Comparison of ENCODE assay signal across 14 mouse cellular contexts in the genomic region with DNA sequence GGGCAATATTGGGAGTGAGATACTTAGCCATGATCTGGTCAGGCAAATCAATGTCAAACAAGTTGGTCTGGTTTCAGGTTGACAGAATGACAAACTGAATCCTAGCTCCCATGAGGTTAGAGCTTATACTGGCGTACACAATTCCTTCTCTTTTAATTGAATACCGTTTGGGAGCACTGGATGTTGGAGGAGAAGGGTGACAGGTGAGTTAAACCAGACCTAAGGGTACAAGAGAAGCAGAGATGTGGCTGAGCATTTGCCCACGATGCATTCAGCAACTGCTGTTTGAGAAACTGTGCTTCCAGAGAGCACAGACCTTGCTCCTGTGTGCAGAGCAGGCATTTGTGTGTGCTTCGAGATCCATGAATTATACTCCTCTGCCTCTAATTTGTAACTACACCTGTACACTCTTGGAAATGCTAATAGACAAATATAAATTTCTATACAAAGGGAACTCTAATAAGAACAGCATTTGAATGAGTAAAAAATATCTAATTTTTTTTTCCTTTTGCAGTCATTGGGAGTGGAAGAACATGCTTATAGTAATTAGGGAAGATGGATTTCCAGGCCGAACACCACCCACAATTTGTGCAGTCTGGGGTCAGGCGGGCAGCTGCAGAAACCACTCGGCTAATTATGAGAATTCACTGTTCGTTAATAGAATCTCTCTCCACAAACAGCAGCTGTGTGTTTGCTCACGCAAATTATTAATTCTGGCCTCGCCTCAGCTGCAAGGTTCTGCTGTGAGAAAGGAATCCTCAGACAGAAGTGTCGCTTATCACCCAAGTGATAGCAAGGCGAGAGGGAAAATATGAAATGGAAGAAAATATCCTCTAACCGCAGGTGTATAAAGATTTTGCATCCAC.
DNase-seq lines count a peak whose midpoint lies in the region; ATAC-seq lines count a peak whose summit lies in the region.
"Had no signal": no experiment of that assay in that cellular context is flagged by ENCODE, and none has a peak within 500 bp of the region (broad histone marks: within the 10 kb centered on the region; RNA-seq: fewer than 3 reads in every experiment).

No protein-coding gene starts in this region.

- H3K9ac ChIP-seq in midbrain, embryonic 11.5 days (ENCODE audit: low read length): no peak overlapping the region
- no peak overlapping the region for H3K9ac ChIP-seq in forebrain, embryonic 13.5 days
- no peak overlapping the region for H3K9ac ChIP-seq in hindbrain, embryonic 16.5 days (ENCODE audit: low read depth, low read length)
- no peak overlapping the region for H3K9ac ChIP-seq in heart, embryonic 11.5 days (ENCODE audit: low read depth, low read length)
- H3K9ac ChIP-seq: heart, embryonic 15.5 days; liver, embryonic 15.5 days had no signal

- H3K9me3 ChIP-seq in midbrain, embryonic 11.5 days (ENCODE audit: control insufficient read depth, low read length): no peaks in the 10 kb centered on the region
- H3K9me3 ChIP-seq in midbrain, embryonic 10.5 days (replicated peaks): no peaks in the 10 kb centered on the region
- H3K9me3 ChIP-seq in forebrain, embryonic 13.5 days (replicated peaks): no peaks in the 10 kb centered on the region
- no peaks in the 10 kb centered on the region for H3K9me3 ChIP-seq in hindbrain, embryonic 16.5 days (ENCODE audit: control insufficient read depth, low read length)
- H3K9me3 ChIP-seq in heart, embryonic 11.5 days (replicated peaks; ENCODE audit: control insufficient read depth, low read length): no peaks in the 10 kb centered on the region
- H3K9me3 ChIP-seq: heart, embryonic 15.5 days; liver, embryonic 15.5 days had no signal

- H3K27ac ChIP-seq in midbrain, embryonic 11.5 days (ENCODE audit: low read depth, low read length): no peak overlapping the region; the same call in 1 of the 2 replicates
- no peak overlapping the region for H3K27ac ChIP-seq in midbrain, embryonic 10.5 days (replicated peaks)
- peak overlapping the region; percentile 77 for H3K27ac ChIP-seq in forebrain, embryonic 13.5 days
- peak overlapping the region; percentile 61 for H3K27ac ChIP-seq in hindbrain, embryonic 16.5 days (ENCODE audit: low read depth, low read length)
- no peak overlapping the region for H3K27ac ChIP-seq in heart, embryonic 11.5 days (ENCODE audit: low read depth, low read length)
- H3K27ac ChIP-seq: heart, embryonic 15.5 days; liver, embryonic 15.5 days had no signal

- H3K27me3 ChIP-seq in midbrain, embryonic 11.5 days (ENCODE audit: control insufficient read depth, insufficient read depth, low read length): no peaks in the 10 kb centered on the region
- no peaks in the 10 kb centered on the region for H3K27me3 ChIP-seq in midbrain, embryonic 10.5 days (ENCODE audit: low read depth, poor library complexity, severe bottlenecking)
- no peaks in the 10 kb centered on the region for H3K27me3 ChIP-seq in forebrain, embryonic 13.5 days
- no peaks in the 10 kb centered on the region for H3K27me3 ChIP-seq in hindbrain, embryonic 16.5 days (replicated peaks; ENCODE audit: control insufficient read depth, insufficient read depth, low read length)
- no peaks in the 10 kb centered on the region for H3K27me3 ChIP-seq in heart, embryonic 11.5 days (ENCODE audit: control insufficient read depth, insufficient read depth, low read length)
- H3K27me3 ChIP-seq: heart, embryonic 15.5 days; liver, embryonic 15.5 days; Patski had no signal

- WGBS in midbrain, embryonic 11.5 days: 80% methylated on average over 13 of the region's 13 CpGs
- WGBS in midbrain, embryonic 10.5 days: 82% methylated on average over 13 of the region's 13 CpGs
- 27% methylated on average over 13 of the region's 13 CpGs for WGBS in forebrain, embryonic 13.5 days
- 29% methylated on average over 13 of the region's 13 CpGs for WGBS in hindbrain, embryonic 16.5 days
- 54% methylated on average over 13 of the region's 13 CpGs for WGBS in heart, embryonic 11.5 days (ENCODE audit: insufficient replicate concordance)

- H3K4me2 ChIP-seq in midbrain, embryonic 11.5 days: no peak overlapping the region
- H3K4me2 ChIP-seq in forebrain, embryonic 13.5 days: peak overlapping the region; percentile 28; the same call in 1 of the 2 replicates
- H3K4me2 ChIP-seq in hindbrain, embryonic 16.5 days (ENCODE audit: low read length): peak overlapping the region; percentile 14
- H3K4me2 ChIP-seq in heart, embryonic 11.5 days: no peak overlapping the region
- H3K4me2 ChIP-seq: heart, embryonic 15.5 days; liver, embryonic 15.5 days had no signal

- DNase-seq in midbrain, embryonic 11.5 days (ENCODE audit: low spot score, missing footprints): no peak
- DNase-seq in midbrain, embryonic 10.5 days (ENCODE audit: low spot score): no peak
- DNase-seq in retina, embryonic 14.5 days (ENCODE audit: low spot score): peak; percentile 32
- no peak for DNase-seq in heart, postnatal 36 days
- DNase-seq: cerebellum, postnatal 36 days; gastrocnemius, postnatal 14 days; kidney, postnatal 4 days had no signal

- H3K4me3 ChIP-seq in midbrain, embryonic 11.5 days (ENCODE audit: low read depth, low read length): no peak overlapping the region
- no peak overlapping the region for H3K4me3 ChIP-seq in midbrain, embryonic 10.5 days
- H3K4me3 ChIP-seq in forebrain, embryonic 13.5 days: no peak overlapping the region
- H3K4me3 ChIP-seq in hindbrain, embryonic 16.5 days (ENCODE audit: low read length): no peak overlapping the region
- no peak overlapping the region for H3K4me3 ChIP-seq in heart, embryonic 11.5 days (ENCODE audit: low read depth, low read length)
- H3K4me3 ChIP-seq: heart, embryonic 15.5 days; liver, embryonic 15.5 days had no signal

- H3K36me3 ChIP-seq in midbrain, embryonic 11.5 days (ENCODE audit: control insufficient read depth, insufficient read depth, low read length): no peaks in the 10 kb centered on the region
- no peaks in the 10 kb centered on the region for H3K36me3 ChIP-seq in midbrain, embryonic 10.5 days
- H3K36me3 ChIP-seq in forebrain, embryonic 13.5 days (ENCODE audit: poor library complexity, severe bottlenecking): no peaks in the 10 kb centered on the region
- no peaks in the 10 kb centered on the region for H3K36me3 ChIP-seq in hindbrain, embryonic 16.5 days (ENCODE audit: control insufficient read depth, insufficient read depth, low read length)
- no peaks in the 10 kb centered on the region for H3K36me3 ChIP-seq in heart, embryonic 11.5 days (ENCODE audit: control insufficient read depth, insufficient read depth, low read length)
- H3K36me3 ChIP-seq: heart, embryonic 15.5 days; liver, embryonic 15.5 days had no signal

- peak; percentile 35; the same call in 1 of the 2 replicates for ATAC-seq in midbrain, embryonic 11.5 days (ENCODE audit: low FRiP score)
- peak; percentile 84 for ATAC-seq in forebrain, embryonic 13.5 days
- peak; percentile 79 for ATAC-seq in hindbrain, embryonic 16.5 days
- ATAC-seq in heart, embryonic 11.5 days (replicated peaks; ENCODE audit: insufficient number of reproducible peaks, low FRiP score, low TSS enrichment): no peak
- ATAC-seq: intestine, embryonic 16.5 days; Patski had no signal

- H3K4me1 ChIP-seq in midbrain, embryonic 11.5 days (ENCODE audit: control insufficient read depth, insufficient read depth, low read length): no peaks in the 10 kb centered on the region
- no peaks in the 10 kb centered on the region for H3K4me1 ChIP-seq in midbrain, embryonic 10.5 days
- peaks cover 13% of the 10 kb centered on the region for H3K4me1 ChIP-seq in forebrain, embryonic 13.5 days
- H3K4me1 ChIP-seq in hindbrain, embryonic 16.5 days (ENCODE audit: control insufficient read depth, insufficient read depth, low read depth, low read length): peaks cover 8% of the 10 kb centered on the region; the same call in 1 of the 2 replicates
- H3K4me1 ChIP-seq in heart, embryonic 11.5 days (ENCODE audit: control insufficient read depth, insufficient read depth, low read length): no peaks in the 10 kb centered on the region
- H3K4me1 ChIP-seq: heart, embryonic 15.5 days; liver, embryonic 15.5 days had no signal

- intact Hi-C loops in heart, postnatal 36 days (cut with DNase I): no loop called here

Comparison
In these comparisons a context has a peak if more than half of its experiments do, and no peak if none do; other contexts are left out.
1. H3K27ac ChIP-seq: peak in forebrain, embryonic 13.5 days (single experiment) and hindbrain, embryonic 16.5 days (single experiment); none in midbrain, embryonic 11.5 days (single experiment), midbrain, embryonic 10.5 days (single experiment) and heart, embryonic 11.5 days (single experiment).
2. H3K4me2 ChIP-seq: peak in forebrain, embryonic 13.5 days (single experiment) and hindbrain, embryonic 16.5 days (single experiment); none in midbrain, embryonic 11.5 days (single experiment) and heart, embryonic 11.5 days (single experiment).